Mouse (Mus musculus): ENCODE measurements around the gene Gpr150. TPM values are rescaled to one million over a fixed set of nuclear protein-coding genes. Genes with fewer than 3 reads are reported as not detected.

Gene Gpr150
- under 1 TPM in 1 of 2 experiments, not detected in 1; 0.21 TPM for polyA plus RNA-seq (2017; shearing (Covaris generic))

DNA sequence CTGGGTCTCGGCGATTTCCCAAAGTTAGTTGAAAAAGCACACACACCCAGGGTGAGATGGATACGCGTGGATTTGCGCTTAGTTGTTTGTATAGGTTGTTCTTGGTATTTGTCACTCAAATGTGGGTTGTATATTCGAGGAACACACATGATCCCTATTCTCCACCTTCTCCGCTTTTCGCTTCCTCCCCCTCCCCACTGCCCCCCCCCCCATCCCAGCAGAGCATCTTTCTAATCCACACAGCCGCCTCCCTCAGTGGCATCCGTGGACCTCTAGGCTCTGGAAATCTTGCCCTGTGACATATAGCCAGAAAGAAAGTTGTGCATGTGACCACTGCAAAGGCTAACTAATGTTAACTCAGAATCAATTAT, at the start of gene Gpr150:
Gene Gpr150 (minus strand): TSS at position 101 of the 371 bp plus-strand sequence.

DNA sequence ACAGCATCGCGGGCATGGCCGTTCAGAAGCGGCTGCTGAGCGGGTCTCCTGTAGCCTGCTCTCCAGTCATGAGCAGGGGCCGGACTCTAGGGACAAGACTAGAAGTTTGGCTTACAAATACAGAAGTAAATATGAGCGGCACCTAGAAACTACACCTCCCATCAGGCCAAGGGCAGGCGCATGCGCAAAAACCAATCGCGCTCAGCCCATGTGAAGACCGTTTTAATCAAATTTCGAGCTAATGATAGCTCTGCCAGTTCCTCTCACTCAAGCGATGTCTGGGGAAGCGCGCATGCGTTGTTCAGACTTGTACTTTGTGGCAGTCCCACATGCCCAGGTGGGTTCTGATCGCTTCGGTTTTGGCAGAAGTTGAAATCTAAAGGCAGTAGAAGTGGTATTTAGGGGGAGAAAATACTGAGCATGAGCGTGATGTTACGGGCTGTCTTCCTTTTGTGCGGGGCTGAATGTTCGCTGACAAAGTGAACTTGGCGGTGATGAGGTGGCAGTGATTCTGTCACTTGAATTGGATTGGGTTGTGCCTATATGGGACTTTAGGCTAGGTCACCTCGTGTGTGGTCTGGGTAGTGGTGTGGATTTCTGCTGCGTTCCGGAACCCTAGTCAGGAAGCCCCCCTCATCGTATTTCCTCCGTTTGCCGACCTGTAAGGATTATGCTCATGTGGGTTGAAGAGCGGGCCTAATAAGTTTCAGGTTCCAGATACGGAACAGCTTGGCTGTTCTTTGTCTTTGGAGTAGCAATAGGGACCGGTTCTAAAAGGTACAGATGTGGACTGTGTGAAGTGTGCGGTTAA, 41.9 kb upstream of the Gpr150 start, which contains the start of the genes Arsk and Ttc37:
Gene Arsk (minus strand): TSS at position 168 of the 811 bp plus-strand sequence.
Gene Ttc37 (plus strand): TSS at position 242 of the 811 bp plus-strand sequence.

DNA sequence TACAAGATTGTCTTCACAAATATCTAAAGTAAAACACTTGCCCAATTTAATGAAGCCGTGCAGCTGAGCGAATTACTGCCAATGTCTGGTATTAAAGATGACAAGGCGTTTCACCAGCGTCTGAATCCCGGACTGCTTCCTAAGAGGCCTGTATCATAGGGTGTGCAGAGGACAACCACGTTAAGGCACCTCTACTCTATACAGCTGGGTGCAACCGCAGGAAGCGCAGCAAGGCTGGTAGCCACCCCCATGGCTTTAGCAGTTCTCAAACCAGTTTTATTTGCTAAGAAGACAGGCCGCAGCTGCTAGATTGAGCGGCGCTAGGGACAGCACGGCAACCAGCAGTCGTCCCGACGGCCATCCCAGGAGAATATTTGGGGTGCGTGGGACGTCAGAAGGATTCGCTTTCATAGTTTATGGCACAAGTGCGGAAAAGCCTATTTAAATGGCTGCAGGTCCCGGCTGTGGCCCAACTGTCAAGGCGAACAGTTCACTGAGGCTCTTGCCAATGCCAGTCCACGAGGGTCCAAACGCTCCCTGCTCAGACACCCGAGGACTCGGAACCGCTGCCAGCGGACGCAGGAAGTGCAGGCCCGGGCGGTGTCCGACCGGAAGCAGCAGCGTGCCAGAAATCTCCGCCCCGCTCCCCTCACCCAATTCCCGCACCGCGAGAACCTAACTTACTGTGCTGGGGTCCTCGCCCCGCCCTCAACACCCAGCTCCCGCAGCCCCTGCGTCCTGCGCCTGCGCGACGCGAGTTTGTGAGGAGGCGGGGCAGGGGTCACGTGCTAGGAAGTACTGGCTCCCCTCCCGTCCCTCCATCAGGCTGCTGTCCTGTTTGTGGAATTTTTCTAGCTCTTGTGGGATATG, 38.6 kb downstream of the Gpr150 start, which contains the start of gene Rfesd:
Gene Rfesd (minus strand): TSS at position 746 of the 870 bp plus-strand sequence.

Other genes with a start within 250 kb of the Gpr150 start
- 100 to 1,000 TPM; 234 to 723 TPM for gene Glrx, start 217.1 kb downstream of the Gpr150 start, polyA plus RNA-seq (2017; shearing (Covaris generic))
- gene Rhobtb3, start 113.1 kb downstream of the Gpr150 start, polyA plus RNA-seq (2017; shearing (Covaris generic)) = under 1 TPM; 0.04 to 0.49 TPM
- gene Spata9, start 89.8 kb downstream of the Gpr150 start, polyA plus RNA-seq (2017; shearing (Covaris generic)) = under 1 TPM in 1 of 2 experiments, not detected in 1; 0.22 TPM
- gene Rfesd, start 38.3 kb downstream of the Gpr150 start, polyA plus RNA-seq (2017; shearing (Covaris generic)) = 10 to 100 TPM; 26.6 to 33.4 TPM
- 1 to 10 TPM; 3.3 to 5.3 TPM for gene Arsk, start 41.7 kb upstream of the Gpr150 start, polyA plus RNA-seq (2017; shearing (Covaris generic))
- gene Ttc37, start 41.7 kb upstream of the Gpr150 start, polyA plus RNA-seq (2017; shearing (Covaris generic)) = 10 to 100 TPM; 15.9 to 19.6 TPM
- gene Fam81b, start 248.1 kb upstream of the Gpr150 start, polyA plus RNA-seq (2017; shearing (Covaris generic)) = not detected

Measured in activated CD4-positive, CD25-positive, alpha-beta regulatory T cell (primary cell).